Mouse (Mus musculus) limb, embryonic 13.5 days (tissue): Measurements from ENCODE around the gene Ap1s1. TPM values are rescaled to one million over a fixed set of nuclear protein-coding genes. Genes with fewer than 3 reads are reported as not detected.

Source experiments
- ATAC-seq: fragments of 200-750 bp; cut with Nextera tagmentation; 2 replicates; pipeline ENCODE4 v1.8.0; 2017; ENCODE audit warnings: low read depth, moderate number of reproducible peaks, moderate TSS enrichment; ENCODE audit not compliant: low FRiP score
- H3K27ac ChIP-seq: fragments of 300-500 bp; sonication (generic); 2 replicates; pipeline ENCODE4 v1.5.1; 2015; ENCODE audit warnings: inconsistent platforms, mild to moderate bottlenecking, moderate library complexity
- H3K27me3 ChIP-seq: fragments of 300-500 bp; sonication (generic); 2 replicates; pipeline ENCODE4 v1.6.1; 2015; ENCODE audit warnings: mild to moderate bottlenecking, inconsistent platforms
- H3K36me3 ChIP-seq: fragments of 300-500 bp; sonication (generic); 2 replicates; pipeline ENCODE4 v1.6.1; 2015; ENCODE audit warnings: inconsistent platforms, mild to moderate bottlenecking, moderate library complexity
- H3K4me1 ChIP-seq: fragments of 300-500 bp; sonication (generic); 2 replicates; pipeline ENCODE4 v1.6.1; 2015; ENCODE audit warnings: inconsistent platforms
- H3K4me2 ChIP-seq: fragments of 300-500 bp; sonication (generic); replicated peaks from 2 replicates; pipeline ENCODE4 v1.6.1; 2015; ENCODE audit warnings: inconsistent platforms, mild to moderate bottlenecking, moderate library complexity
- H3K4me3 ChIP-seq: fragments of 300-500 bp; sonication (generic); 2 replicates; pipeline ENCODE4 v1.5.1; 2015; ENCODE audit warnings: moderate library complexity, mild to moderate bottlenecking, inconsistent platforms
- H3K9ac ChIP-seq: fragments of 300-500 bp; sonication (generic); 2 replicates; pipeline ENCODE4 v1.6.1; 2015; ENCODE audit warnings: mild to moderate bottlenecking, inconsistent platforms
- H3K9me3 ChIP-seq: fragments of 300-500 bp; sonication (generic); 2 replicates; pipeline ENCODE4 v1.6.1; 2016; ENCODE audit warnings: inconsistent platforms
- WGBS: fragments of 180-500 bp; shearing (Covaris S2); methylation state at CpG from one replicate; pipeline ENCODE4 v1.1.7; 2015; 5-methylcytosine and 5-hydroxymethylcytosine counted together
- polyA plus RNA-seq: library from polyadenylated mRNA; unstranded; fragments of >200 nt; fragmentation: Nextera tagmentation; extraction: Ambion mirVana; gene quantifications from 2 replicates; pipeline ENCODE4 v1.2.1, GENCODE M21; 2015

Gene Ap1s1
- polyA plus RNA-seq, 1 experiment from 2014 or later, result 156 TPM

DNA sequence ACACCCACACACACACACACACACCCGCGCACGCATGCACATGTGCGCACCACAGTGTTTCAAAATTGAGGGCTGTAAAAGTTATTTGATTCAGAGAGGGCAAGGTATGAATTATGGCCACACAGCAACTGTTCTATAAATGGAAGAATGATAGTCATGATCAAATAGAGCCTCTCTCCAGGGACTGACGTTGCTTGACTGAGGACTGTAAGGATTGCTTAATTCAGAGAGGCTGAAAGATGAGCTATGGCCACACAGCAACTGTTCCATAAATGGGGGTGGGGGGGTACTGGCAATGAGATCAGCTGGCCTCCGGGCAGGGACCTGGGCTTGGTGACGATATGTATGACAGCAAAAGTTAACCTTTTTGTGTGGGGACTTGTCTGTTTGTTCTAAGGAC is 31.3 kb upstream of the Ap1s1 start:
- Histone ChIP-seq H3K9me3 (no peaks in the 10 kb centered on the region), H3K9ac (no peak overlapping the region), H3K36me3 (no peaks in the 10 kb centered on the region), H3K4me1 (peaks cover 18% of the 10 kb centered on the region), H3K4me3 (no peak overlapping the region), H3K27ac (no peak overlapping the region), H3K4me2 (no peak overlapping the region), H3K27me3 (no peaks in the 10 kb centered on the region)
- WGBS, result 87% methylated on average over 7 of the region's 7 CpGs
- ATAC-seq, result no peak

DNA sequence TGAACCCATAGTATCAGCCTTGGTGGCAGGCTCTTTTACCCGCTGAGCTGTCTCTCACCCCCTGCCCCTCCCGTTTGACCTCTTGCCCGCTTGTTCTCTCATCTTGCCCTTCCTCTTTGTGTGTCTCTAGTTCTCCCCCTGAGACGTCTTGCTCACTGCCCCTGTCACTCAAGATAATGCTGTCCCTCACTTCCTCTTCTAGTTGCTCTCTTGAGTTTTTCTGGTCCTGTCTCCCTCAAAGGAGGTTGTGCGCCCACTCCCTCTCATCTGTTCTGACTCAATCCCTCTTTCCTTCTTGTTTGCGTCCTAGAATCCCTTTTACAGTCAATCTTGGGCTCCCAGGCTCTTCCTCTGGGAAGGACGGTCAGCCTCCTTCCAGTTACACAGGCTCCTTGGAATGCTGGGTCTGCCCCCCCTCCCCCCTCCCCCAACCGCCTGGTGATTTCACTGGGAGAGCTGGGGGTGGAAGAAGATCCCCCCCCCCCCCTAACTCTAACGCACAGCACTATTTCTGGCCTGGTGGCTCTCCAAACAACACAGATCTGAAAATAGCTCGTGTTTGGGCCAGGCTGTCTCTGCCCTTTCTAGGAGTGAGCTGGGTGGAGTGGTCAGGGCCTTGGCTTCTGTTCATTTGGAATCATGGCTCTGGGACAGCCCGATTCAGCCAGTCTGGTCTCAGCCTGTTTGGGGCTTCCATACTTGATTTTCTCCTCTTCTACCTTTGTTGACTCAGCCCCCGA is 30.4 kb upstream of the Ap1s1 start:
- H3K27me3 ChIP-seq, result no peaks in the 10 kb centered on the region
- H3K4me1 ChIP-seq, result peaks cover 24% of the 10 kb centered on the region
- H3K4me2 ChIP-seq, result no peak overlapping the region
- no peak overlapping the region for H3K9ac ChIP-seq
- no peaks in the 10 kb centered on the region for H3K36me3 ChIP-seq
- 0 out of 2 replicates have a peak overlapping the region, but pooled peaks have one; percentile 3 for H3K27ac ChIP-seq
- ATAC-seq, result no peak
- no peaks in the 10 kb centered on the region for H3K9me3 ChIP-seq
- no peak overlapping the region for H3K4me3 ChIP-seq
- WGBS, result 44% methylated on average over 12 of the region's 12 CpGs

DNA sequence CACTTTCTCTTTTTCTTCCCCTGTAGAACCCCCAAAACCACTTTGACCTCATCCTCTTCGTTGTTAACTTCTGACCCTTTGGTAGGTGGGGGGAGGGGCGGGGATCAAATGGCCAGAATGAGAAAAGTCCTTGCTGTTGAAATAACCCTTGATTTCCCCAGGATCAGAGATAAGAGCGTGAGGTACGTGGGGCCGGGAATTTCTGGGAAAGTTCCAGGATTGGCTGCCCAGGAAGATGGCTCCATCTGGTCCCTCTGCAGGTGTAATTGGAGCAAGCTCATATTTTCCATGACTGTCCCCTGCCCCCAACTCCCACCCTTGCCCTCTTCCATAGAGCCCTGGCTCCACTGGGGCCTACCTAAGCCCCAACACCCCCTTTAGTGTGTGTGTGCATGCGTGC is 29.8 kb upstream of the Ap1s1 start:
- H3K36me3 ChIP-seq, result no peaks in the 10 kb centered on the region
- ATAC-seq, result no peak
- H3K9ac ChIP-seq, result no peak overlapping the region
- H3K4me1 ChIP-seq, result peaks cover 24% of the 10 kb centered on the region
- no peak overlapping the region for H3K4me2 ChIP-seq
- no peaks in the 10 kb centered on the region for H3K27me3 ChIP-seq
- H3K27ac ChIP-seq, result 0 out of 2 replicates have a peak overlapping the region, but pooled peaks have one; percentile 3
- WGBS, result 70% methylated on average over 6 of the region's 6 CpGs
- no peak overlapping the region for H3K4me3 ChIP-seq
- H3K9me3 ChIP-seq, result no peaks in the 10 kb centered on the region

DNA sequence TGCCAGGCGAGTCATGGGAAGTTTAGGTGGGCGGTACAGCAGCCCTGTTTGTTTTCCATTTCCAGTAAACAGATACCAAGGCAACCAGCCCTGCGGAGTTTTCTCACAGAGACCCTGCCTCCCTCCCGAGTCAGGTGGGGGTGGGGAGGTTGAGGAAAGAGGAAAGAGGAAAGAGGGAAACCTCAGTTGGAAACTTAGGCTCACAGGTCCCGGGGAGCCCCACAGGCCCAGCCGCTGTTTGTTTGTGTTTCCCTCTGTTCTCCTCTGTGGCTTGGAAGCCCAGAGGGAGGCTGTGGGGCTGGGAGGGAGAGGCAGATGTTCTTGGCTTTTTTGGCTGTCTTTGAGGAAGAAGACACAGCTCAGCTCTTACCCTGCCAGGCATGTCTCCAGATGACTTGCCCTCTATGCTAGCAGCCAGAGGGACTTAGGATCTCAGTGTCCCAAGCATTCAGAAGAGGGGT is 28.3 kb upstream of the Ap1s1 start:
- no peak overlapping the region for H3K27ac ChIP-seq
- ATAC-seq, result no peak
- no peaks in the 10 kb centered on the region for H3K9me3 ChIP-seq
- H3K4me1 ChIP-seq, result peaks cover 24% of the 10 kb centered on the region
- no peaks in the 10 kb centered on the region for H3K36me3 ChIP-seq
- H3K4me3 ChIP-seq, result no peak overlapping the region
- H3K9ac ChIP-seq, result no peak overlapping the region
- 30% methylated on average over 6 of the region's 6 CpGs for WGBS
- no peak overlapping the region for H3K4me2 ChIP-seq
- no peaks in the 10 kb centered on the region for H3K27me3 ChIP-seq

DNA sequence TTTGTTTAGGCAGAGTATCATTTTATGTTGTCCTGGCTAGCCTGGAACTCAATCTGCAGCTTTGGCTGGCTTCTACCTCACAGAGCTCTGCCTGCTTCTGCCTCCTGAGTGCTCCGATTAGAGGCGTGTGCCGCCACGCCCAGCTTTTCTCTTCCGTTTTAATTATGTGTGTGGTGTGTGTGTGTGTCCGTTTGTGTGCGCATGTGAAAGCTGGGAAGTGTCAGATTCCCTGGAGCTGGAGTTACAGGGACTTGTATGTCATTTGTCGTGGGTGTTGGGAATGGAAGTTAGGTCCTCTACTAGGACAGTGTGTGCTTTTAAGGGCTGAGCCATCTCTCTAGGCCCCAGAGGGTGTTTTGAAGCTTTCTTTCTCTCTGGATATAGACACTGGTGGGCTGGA is 27.2 kb upstream of the Ap1s1 start:
- H3K4me3 ChIP-seq, result no peak overlapping the region
- H3K9me3 ChIP-seq, result no peaks in the 10 kb centered on the region
- H3K27me3 ChIP-seq, result no peaks in the 10 kb centered on the region
- no peak overlapping the region for H3K27ac ChIP-seq
- no peak for ATAC-seq
- no peak overlapping the region for H3K4me2 ChIP-seq
- 93% methylated on average over 8 of the region's 8 CpGs for WGBS
- H3K36me3 ChIP-seq, result no peaks in the 10 kb centered on the region
- H3K4me1 ChIP-seq, result peaks cover 24% of the 10 kb centered on the region
- no peak overlapping the region for H3K9ac ChIP-seq

DNA sequence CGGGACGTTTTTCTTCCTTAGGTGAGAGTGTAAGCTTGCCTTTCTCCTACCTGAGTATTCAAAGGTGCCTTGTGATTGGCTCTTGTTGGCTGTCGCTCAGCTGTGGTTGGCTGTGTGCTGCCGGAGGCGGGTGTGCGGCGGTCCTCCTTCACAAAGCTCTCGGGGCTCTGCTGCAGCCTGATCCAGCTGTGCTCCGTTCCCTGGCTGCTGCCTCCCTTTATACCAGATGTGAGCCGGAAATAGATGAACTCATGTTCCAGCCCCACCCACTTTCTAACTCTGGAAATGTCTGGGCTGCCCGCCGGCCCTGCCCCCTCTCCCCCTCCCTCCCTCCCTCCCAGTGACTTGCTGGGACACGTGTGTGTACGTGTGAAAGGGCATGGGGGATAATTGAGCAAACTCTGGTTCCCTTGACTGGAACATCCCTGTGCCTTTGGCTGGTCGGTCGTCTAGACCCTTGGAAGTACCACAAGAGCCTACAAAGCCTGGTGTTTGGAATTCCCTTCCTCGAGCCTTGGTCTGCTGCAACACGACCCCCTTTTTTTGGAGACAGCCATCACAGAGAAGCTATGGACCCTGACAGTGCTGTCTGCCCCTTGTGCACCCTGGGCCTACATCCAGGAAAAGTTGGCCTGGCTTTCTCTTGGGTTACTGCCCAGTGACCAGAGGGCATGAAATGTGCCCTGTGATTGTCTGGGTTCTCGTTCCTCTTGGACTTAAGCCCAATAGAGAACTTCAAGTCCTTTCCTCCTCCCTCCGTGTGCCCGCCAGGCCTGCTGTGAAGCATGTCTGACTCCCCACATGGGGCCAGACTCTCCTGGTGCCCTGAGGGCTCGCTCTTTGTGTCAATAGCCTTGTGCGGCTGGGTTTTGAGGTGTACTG is 26.4 kb upstream of the Ap1s1 start, which contains the start of gene Serpine1:
Gene Serpine1 (minus strand): TSS at position 190 of the 882 bp plus-strand sequence.
- no peaks in the 10 kb centered on the region for H3K9me3 ChIP-seq
- no peaks in the 10 kb centered on the region for H3K27me3 ChIP-seq
- H3K9ac ChIP-seq, result no peak within 1 kb of the TSS; the same call in 1 of the 2 replicates
- peak within 1 kb of the TSS; percentile 36 for H3K4me3 ChIP-seq
- ATAC-seq, result peak; percentile 96
- WGBS, result 19% methylated on average over 23 of the region's 23 CpGs
- peak within 1 kb of the TSS; percentile 77 for H3K27ac ChIP-seq
- H3K36me3 ChIP-seq, result no peaks in the 10 kb centered on the region
- peak within 1 kb of the TSS; percentile 63 for H3K4me2 ChIP-seq
- H3K4me1 ChIP-seq, result peaks cover 24% of the 10 kb centered on the region

DNA sequence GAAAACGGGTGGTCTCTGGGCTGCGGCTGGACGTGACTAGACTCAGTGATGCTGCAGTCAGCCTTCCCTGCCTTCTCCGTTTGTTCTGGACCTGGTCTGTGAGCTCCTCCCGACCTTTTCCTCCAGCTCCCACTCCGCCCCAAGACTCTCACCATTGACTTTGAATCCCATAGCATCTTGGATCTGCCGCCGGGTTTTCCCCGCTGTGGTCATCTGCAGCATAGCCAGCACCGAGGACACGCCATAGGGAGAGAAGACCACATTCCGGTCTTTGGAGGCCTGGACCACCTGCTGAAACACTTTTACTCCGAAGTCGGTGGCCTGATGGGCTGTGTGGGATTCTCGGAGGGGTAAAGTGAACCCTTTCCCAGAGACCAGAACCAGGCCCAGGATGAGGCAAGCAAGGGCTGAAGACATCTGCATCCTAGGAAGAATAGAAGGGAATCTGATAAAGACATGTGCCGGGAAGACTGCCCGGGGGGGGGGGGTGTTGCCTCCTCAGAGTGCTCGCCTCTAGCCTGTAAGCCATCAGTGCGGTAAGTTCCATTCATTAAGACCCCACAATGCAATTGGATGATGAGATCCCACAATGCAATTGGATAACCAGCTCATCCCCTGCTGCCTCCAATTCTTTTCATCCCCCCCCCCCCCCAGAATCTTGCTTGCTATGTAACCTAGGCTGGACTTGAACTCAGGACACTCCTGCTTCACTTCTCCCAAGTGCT is 25.1 kb upstream of the Ap1s1 start:
- Histone ChIP-seq H3K9me3 (no peaks in the 10 kb centered on the region), H3K4me3 (no peak overlapping the region), H3K27me3 (no peaks in the 10 kb centered on the region), H3K4me1 (peaks cover 20% of the 10 kb centered on the region), H3K36me3 (no peaks in the 10 kb centered on the region), H3K4me2 (peak overlapping the region; percentile 63), H3K27ac (no peak overlapping the region), H3K9ac (no peak overlapping the region)
- ATAC-seq, result no peak
- WGBS, result 90% methylated on average over 19 of the region's 19 CpGs

DNA sequence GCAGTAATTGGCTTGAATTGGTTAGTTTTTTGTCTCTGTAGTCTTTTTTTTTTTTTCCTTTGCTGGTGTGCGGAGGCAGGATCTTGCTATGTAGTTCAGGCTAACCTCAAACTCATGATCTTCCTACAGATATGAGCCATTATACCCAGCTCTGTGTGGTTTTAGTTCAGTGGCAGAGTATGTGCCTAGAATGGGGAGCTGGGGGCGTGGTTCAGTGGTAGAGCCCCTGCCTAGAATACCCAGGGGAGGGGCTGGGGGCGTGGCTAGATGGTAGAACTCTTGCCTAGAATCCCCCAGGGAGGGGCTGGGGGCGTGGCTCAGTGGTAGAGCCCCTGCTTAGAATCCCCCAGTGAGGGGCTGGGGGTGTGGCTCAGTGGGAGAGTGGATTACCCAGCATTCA is 22.8 kb upstream of the Ap1s1 start:
- no peak for ATAC-seq
- Histone ChIP-seq H3K27me3 (no peaks in the 10 kb centered on the region), H3K4me1 (peaks cover 15% of the 10 kb centered on the region), H3K9me3 (no peaks in the 10 kb centered on the region), H3K9ac (no peak overlapping the region), H3K27ac (no peak overlapping the region), H3K4me2 (no peak overlapping the region), H3K4me3 (no peak overlapping the region), H3K36me3 (no peaks in the 10 kb centered on the region)
- WGBS, result 71% methylated on average over 4 of the region's 4 CpGs

DNA sequence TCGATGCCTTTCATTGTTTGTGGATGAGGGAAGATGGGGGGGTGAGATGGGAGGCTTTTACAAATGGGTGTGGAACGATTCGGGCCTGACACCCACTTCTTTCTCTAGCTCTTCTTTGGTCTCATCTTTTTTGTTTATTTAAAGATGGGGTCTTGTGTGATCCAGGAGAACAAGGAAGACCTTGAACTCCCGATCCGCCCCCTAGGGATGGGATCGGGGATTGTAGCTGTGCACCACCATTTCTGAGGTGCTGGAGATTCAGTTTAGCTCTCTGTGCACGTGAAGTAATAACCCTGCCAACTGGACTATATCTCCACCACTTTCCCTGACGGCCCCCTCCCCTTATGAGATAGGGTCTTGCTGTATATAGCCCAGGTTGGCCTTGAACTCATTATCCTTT is 20.0 kb upstream of the Ap1s1 start:
- H3K27ac ChIP-seq, result no peak overlapping the region
- H3K4me1 ChIP-seq, result no peaks in the 10 kb centered on the region
- no peak overlapping the region for H3K9ac ChIP-seq
- no peaks in the 10 kb centered on the region for H3K36me3 ChIP-seq
- no peak for ATAC-seq
- 75% methylated on average over 8 of the region's 8 CpGs for WGBS
- no peak overlapping the region for H3K4me3 ChIP-seq
- H3K4me2 ChIP-seq, result no peak overlapping the region
- no peaks in the 10 kb centered on the region for H3K9me3 ChIP-seq
- H3K27me3 ChIP-seq, result no peaks in the 10 kb centered on the region

DNA sequence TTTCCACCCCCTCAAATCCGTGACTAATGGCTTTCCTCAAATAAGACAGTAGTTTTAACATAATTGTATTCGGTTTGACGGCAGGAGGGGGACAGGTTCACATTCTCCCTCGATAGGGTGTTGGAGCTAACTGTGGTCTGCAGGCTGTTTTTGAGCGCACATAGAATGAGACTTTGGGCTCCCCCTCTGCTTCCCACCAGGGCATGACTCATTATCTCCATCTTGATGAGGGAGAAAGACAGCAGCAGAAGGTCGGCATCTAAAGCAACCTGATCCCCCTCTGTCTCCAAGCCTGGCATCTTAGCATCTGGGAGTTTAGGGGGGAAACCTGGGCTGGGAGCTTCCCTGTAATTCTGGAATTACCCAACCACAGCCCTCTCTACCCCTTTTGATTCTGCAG is 19.5 kb upstream of the Ap1s1 start:
- Histone ChIP-seq H3K9ac (no peak overlapping the region), H3K9me3 (no peaks in the 10 kb centered on the region), H3K4me3 (no peak overlapping the region), H3K4me1 (no peaks in the 10 kb centered on the region), H3K27ac (no peak overlapping the region), H3K4me2 (no peak overlapping the region), H3K27me3 (no peaks in the 10 kb centered on the region), H3K36me3 (no peaks in the 10 kb centered on the region)
- ATAC-seq, result no peak
- 66% methylated on average over 6 of the region's 6 CpGs for WGBS

DNA sequence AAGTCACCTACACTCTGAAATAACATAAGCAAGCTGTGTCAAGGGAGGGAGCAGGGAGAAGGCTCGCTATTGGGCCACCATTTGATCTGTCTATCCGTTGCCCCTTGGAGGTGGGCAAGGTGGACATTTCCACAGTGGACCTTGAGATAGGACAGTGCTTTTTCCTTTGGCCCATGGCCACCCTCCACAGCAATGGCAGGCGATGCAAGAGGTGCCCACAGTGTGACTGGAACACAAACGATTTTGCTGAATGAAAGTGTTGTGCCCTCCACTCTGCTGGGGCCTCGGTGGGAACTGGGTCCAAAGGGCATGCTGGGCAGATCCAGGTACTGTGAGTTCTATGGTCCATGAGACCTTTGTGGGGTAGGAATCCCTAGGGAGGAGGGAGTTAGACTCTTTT is 16.7 kb upstream of the Ap1s1 start:
- no peak for ATAC-seq
- H3K9ac ChIP-seq, result no peak overlapping the region
- no peak overlapping the region for H3K4me2 ChIP-seq
- H3K27me3 ChIP-seq, result no peaks in the 10 kb centered on the region
- no peak overlapping the region for H3K4me3 ChIP-seq
- no peaks in the 10 kb centered on the region for H3K4me1 ChIP-seq
- WGBS, result 83% methylated on average over 5 of the region's 5 CpGs
- H3K36me3 ChIP-seq, result no peaks in the 10 kb centered on the region
- no peaks in the 10 kb centered on the region for H3K9me3 ChIP-seq
- H3K27ac ChIP-seq, result no peak overlapping the region
